Mouse (Mus musculus): ENCODE measurements at regions not wholly inside any gene's neighbourhood (a gene's known extent, or its start where the extent isn't known, plus 50 kb on each side); places are given as distances from the start of the nearest gene placed in this dataset.
"Not testable (repeated sequence)": the region's sequence is repeated elsewhere in the genome, so short reads cannot be mapped to it uniquely, and the experiment has no call there.

DNA sequence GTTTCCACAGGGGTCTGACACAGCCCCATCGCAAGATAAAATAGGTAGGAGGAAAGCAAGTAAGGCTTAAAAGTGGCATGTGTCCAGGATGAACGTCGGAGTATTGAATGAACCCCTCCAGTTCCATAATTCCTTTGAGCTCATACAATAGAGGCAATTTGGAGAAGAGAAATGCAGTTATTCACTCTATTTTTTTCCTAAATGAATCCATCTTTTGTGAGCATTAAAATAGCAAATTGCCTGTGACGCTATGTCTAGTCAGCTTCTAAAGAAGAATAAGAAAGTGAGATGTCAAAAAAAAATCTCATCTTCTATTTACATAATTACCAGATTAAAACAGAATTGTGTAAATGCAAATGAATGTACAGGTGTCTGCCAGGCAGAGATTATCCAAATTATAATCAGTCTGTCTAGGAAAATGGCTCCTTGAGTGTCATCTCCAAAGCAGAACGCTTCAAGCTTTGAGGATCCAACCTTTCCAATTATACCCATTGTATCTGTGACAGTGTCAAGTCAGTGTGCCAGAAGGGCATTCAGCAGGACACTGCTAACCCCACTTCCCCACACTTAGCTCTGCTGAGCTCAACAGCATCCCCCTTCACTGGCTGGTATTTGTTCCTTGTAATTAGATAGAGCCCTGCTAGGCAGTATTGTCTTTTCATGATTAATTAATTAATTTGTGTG is 567.2 kb upstream of the Sox11 start:
- TF ChIP-seq POLR2A (IDR thresholded peaks at IDR 0.05; ENCODE audit: low read depth, low read length) (no peak), CTCF (IDR thresholded peaks at IDR 0.05; ENCODE audit: extremely low read depth, insufficient read length, insufficient replicate concordance, low read depth, low read length) (no peak)
- H3K4me3 ChIP-seq (ENCODE audit: low read depth, low read length): no peak overlapping the region
- H3K27ac ChIP-seq (ENCODE audit: insufficient read depth, low read depth, low read length): no peak overlapping the region
- no peaks in the 10 kb centered on the region for H3K36me3 ChIP-seq (ENCODE audit: control insufficient read depth, insufficient read depth, low read length)
- H3K4me1 ChIP-seq (ENCODE audit: control insufficient read depth, insufficient read depth, insufficient read length, low read length): no peaks in the 10 kb centered on the region
- WGBS: 86% methylated on average over 5 of the region's 5 CpGs
- no peaks in the 10 kb centered on the region for H3K27me3 ChIP-seq (ENCODE audit: control insufficient read depth, insufficient read depth, low read length)

DNA sequence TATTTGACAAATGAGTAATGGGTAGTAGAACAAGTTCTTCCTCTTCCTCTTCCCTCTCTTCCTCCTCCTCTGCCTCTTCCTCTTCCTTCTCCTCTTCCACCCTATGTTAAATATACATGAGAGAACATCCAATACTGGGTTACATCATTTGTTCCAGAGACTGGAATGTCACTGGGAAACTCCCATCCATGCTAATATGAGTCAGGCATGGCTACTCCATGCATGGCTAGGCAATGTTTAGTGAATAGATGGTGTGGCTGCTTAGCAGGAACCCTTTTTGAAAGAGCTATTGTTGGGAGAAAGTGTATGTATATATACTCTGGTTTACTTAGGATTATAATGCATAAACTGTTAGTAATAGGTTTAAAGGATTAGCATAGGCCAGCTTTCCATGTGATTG is 554.3 kb upstream of the Sox11 start:
- not testable (repeated sequence) for H3K27ac ChIP-seq (ENCODE audit: insufficient read depth, low read depth, low read length); H3K4me3 ChIP-seq (ENCODE audit: low read depth, low read length); H3K36me3 ChIP-seq (ENCODE audit: control insufficient read depth, insufficient read depth, low read length); H3K27me3 ChIP-seq (ENCODE audit: control insufficient read depth, insufficient read depth, low read length); H3K4me1 ChIP-seq (ENCODE audit: control insufficient read depth, insufficient read depth, insufficient read length, low read length)

DNA sequence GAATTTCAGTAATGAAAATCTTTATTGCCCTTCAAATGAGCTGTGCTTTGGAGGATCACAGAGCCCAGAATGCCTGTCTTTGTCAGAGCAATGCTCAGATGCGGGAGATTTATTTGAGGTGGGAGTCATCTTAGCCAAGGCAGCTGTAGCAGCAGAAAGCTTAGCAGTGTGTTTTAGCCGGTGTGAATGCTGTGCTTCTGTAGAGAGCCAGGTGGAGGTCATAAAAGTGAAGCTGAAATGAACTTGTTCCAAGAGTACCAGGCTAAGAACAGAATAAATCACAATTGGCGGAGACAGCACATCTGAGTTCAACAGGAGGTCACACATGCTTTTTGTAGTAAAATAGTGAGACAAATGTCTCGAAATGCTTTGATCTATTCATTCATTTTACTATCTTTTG is 539.3 kb upstream of the Sox11 start:
- Histone ChIP-seq H3K36me3 (ENCODE audit: control insufficient read depth, insufficient read depth, low read length) (no peaks in the 10 kb centered on the region), H3K4me1 (ENCODE audit: control insufficient read depth, insufficient read depth, insufficient read length, low read length) (no peaks in the 10 kb centered on the region), H3K27me3 (ENCODE audit: control insufficient read depth, insufficient read depth, low read length) (no peaks in the 10 kb centered on the region; the same call in 1 of the 2 replicates), H3K4me3 (ENCODE audit: low read depth, low read length) (no peak overlapping the region), H3K27ac (ENCODE audit: insufficient read depth, low read depth, low read length) (no peak overlapping the region)
- no peak for TF ChIP-seq CTCF (IDR thresholded peaks at IDR 0.05; ENCODE audit: extremely low read depth, insufficient read length, insufficient replicate concordance, low read depth, low read length)
- no peak for TF ChIP-seq POLR2A (IDR thresholded peaks at IDR 0.05; ENCODE audit: low read depth, low read length)
- 38% methylated on average over 4 of the region's 4 CpGs for WGBS

DNA sequence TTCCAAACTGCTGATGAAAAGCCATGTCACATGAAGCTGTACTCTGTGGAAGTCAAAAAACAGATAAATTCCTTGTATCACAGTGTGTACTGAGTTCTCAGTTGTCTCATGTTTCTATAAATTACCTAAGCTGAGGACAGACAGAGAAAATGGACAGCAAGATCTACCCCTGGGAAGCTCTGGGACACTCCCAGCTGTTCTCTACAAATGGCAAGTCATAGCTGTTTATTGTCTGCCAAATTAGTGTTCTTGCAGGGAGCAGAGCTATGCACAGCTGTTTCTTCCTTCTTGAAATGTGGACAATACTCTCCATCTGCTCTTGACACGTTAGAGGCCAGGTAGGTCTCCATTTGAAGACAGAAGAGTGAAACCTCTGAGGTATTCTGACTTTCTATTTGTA is 524.0 kb upstream of the Sox11 start:
- 53% methylated on average over 1 of the region's 1 CpGs for WGBS
- no peak overlapping the region for H3K4me3 ChIP-seq (ENCODE audit: low read depth, low read length)
- no peak overlapping the region for H3K27ac ChIP-seq (ENCODE audit: insufficient read depth, low read depth, low read length)
- H3K36me3 ChIP-seq (ENCODE audit: control insufficient read depth, insufficient read depth, low read length): no peaks in the 10 kb centered on the region
- TF ChIP-seq POLR2A (IDR thresholded peaks at IDR 0.05; ENCODE audit: low read depth, low read length) (no peak), CTCF (IDR thresholded peaks at IDR 0.05; ENCODE audit: extremely low read depth, insufficient read length, insufficient replicate concordance, low read depth, low read length) (no peak)
- H3K4me1 ChIP-seq (ENCODE audit: control insufficient read depth, insufficient read depth, insufficient read length, low read length): no peaks in the 10 kb centered on the region
- H3K27me3 ChIP-seq (ENCODE audit: control insufficient read depth, insufficient read depth, low read length): no peaks in the 10 kb centered on the region

DNA sequence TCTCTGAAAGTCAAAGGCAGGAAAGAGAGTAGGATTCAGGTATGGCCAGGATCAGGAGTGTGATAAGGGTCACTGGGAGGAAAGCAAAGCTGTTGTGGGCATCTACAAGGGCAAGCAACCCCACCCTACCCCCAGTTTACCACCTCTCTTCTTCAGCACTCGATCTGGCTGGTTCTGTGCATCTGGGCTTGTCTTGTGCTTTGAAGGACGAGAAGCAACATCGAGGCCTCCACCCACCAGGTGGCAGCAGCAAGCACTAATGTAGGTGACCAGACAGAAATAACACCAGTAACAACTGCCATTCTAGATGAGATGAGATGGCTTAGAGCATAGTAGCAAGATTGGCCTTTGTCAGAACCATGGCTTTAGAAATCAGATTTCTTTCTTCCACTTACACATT is 507.2 kb upstream of the Sox11 start:
- Histone ChIP-seq H3K27me3 (ENCODE audit: control insufficient read depth, insufficient read depth, low read length) (no peaks in the 10 kb centered on the region), H3K27ac (ENCODE audit: insufficient read depth, low read depth, low read length) (no peak overlapping the region), H3K4me1 (ENCODE audit: control insufficient read depth, insufficient read depth, insufficient read length, low read length) (no peaks in the 10 kb centered on the region), H3K36me3 (ENCODE audit: control insufficient read depth, insufficient read depth, low read length) (no peaks in the 10 kb centered on the region), H3K4me3 (ENCODE audit: low read depth, low read length) (no peak overlapping the region)
- 76% methylated on average over 3 of the region's 3 CpGs for WGBS
- TF ChIP-seq POLR2A (IDR thresholded peaks at IDR 0.05; ENCODE audit: low read depth, low read length): no peak

DNA sequence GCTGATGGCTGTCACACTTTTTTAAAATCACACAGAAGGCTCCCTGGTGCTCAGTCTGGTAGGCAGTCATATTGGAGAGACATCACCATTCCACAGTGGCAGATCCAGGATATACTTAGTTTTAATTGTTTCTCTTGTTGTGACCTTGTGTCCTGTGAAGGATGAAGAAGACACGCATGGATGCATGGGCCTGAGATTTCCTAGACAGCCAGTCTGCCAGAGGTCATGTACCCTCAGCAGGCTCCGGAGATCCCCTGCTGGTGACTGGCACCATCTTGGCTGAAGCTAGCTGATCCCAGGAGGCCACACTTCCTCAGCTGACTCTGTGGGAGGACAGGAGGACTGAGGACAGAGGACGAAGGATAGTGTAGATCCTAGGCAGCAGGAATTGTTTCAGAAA is 506.7 kb upstream of the Sox11 start:
- H3K27ac ChIP-seq (ENCODE audit: insufficient read depth, low read depth, low read length): no peak overlapping the region
- no peaks in the 10 kb centered on the region for H3K27me3 ChIP-seq (ENCODE audit: control insufficient read depth, insufficient read depth, low read length)
- H3K4me3 ChIP-seq (ENCODE audit: low read depth, low read length): no peak overlapping the region
- TF ChIP-seq CTCF (IDR thresholded peaks at IDR 0.05; ENCODE audit: extremely low read depth, insufficient read length, insufficient replicate concordance, low read depth, low read length) (no peak), POLR2A (IDR thresholded peaks at IDR 0.05; ENCODE audit: low read depth, low read length) (no peak)
- WGBS: 80% methylated on average over 3 of the region's 3 CpGs
- no peaks in the 10 kb centered on the region for H3K4me1 ChIP-seq (ENCODE audit: control insufficient read depth, insufficient read depth, insufficient read length, low read length)
- no peaks in the 10 kb centered on the region for H3K36me3 ChIP-seq (ENCODE audit: control insufficient read depth, insufficient read depth, low read length)

DNA sequence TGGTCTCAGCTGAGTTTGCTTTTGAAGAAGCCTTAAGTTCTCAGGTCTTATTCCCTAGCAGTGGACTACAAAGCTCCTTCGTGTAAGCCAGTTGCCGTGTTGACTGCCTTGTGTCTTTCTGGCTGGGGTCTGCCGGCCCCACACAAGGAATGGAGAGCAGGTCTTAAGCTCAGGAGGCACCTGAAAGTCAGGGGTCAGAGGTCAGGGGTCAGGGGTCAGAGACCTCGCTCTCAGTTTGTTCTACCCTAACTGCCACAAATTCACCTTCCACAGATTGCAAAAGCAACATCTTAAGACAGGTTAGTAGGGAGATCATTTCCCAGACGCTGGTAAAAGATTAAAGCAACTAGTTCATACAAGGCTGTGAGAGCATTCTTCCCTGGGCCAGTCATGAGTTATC is 505.8 kb upstream of the Sox11 start:
- H3K4me3 ChIP-seq (ENCODE audit: low read depth, low read length): no peak overlapping the region
- no peaks in the 10 kb centered on the region for H3K36me3 ChIP-seq (ENCODE audit: control insufficient read depth, insufficient read depth, low read length)
- TF ChIP-seq POLR2A (IDR thresholded peaks at IDR 0.05; ENCODE audit: low read depth, low read length): no peak
- TF ChIP-seq CTCF (IDR thresholded peaks at IDR 0.05; ENCODE audit: extremely low read depth, insufficient read length, insufficient replicate concordance, low read depth, low read length): no peak
- H3K27me3 ChIP-seq (ENCODE audit: control insufficient read depth, insufficient read depth, low read length): no peaks in the 10 kb centered on the region
- no peak overlapping the region for H3K27ac ChIP-seq (ENCODE audit: insufficient read depth, low read depth, low read length)
- H3K4me1 ChIP-seq (ENCODE audit: control insufficient read depth, insufficient read depth, insufficient read length, low read length): no peaks in the 10 kb centered on the region
- 68% methylated on average over 5 of the region's 5 CpGs for WGBS

DNA sequence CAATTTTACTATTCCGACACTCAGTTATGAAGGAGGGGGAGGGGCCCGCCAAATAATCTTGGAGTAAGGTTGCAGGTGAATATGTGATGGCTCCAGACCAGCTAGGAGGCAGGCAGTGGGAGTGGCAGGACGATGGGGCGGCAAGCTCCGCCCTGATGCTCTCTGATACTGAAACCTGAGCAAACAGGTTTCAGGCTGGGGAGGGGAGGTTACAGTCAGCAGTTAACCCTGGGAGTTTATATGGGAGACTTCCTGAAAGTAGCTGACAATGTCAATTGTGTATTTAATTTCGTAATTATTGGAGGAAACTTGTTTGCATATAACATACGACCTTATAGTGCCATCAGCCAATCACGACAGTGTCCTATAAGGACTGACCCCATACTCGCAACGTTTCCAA is 505.0 kb upstream of the Sox11 start:
- Histone ChIP-seq H3K27ac (ENCODE audit: insufficient read depth, low read depth, low read length) (no peak overlapping the region), H3K4me3 (ENCODE audit: low read depth, low read length) (no peak overlapping the region), H3K36me3 (ENCODE audit: control insufficient read depth, insufficient read depth, low read length) (no peaks in the 10 kb centered on the region), H3K27me3 (ENCODE audit: control insufficient read depth, insufficient read depth, low read length) (no peaks in the 10 kb centered on the region), H3K4me1 (ENCODE audit: control insufficient read depth, insufficient read depth, insufficient read length, low read length) (no peaks in the 10 kb centered on the region)
- WGBS: 44% methylated on average over 10 of the region's 10 CpGs
- TF ChIP-seq CTCF (IDR thresholded peaks at IDR 0.05; ENCODE audit: extremely low read depth, insufficient read length, insufficient replicate concordance, low read depth, low read length) (no peak), POLR2A (IDR thresholded peaks at IDR 0.05; ENCODE audit: low read depth, low read length) (no peak)

All from small intestine, adult 2 months (tissue).